Mouse (Mus musculus) frontal cortex, postnatal 36 days (tissue): ENCODE measurements around the gene Fcer1g.
"Not testable (repeated sequence)": the region's sequence is repeated elsewhere in the genome, so short reads cannot be mapped to it uniquely, and the experiment has no call there.

Experiments used
- DNase-seq, 2 experiments: peaks; one replicate each; pipeline ENCODE4 v3.0.0; 2022; ENCODE audit warnings: low spot score in 2 of 2

The Fcer1g gene

GRCm38 (mm10) chr1:171241952-171242351, 7.8 kb upstream of the Fcer1g start:
- not testable (repeated sequence) for DNase-seq

- DNase-seq: no peak
Observed at GRCm38 (mm10) chr1:171240911-171241310, 6.7 kb upstream of the Fcer1g start.

- DNase-seq: no peak
Observed at GRCm38 (mm10) chr1:171239992-171240744, 6.0 kb upstream of the Fcer1g start.

GRCm38 (mm10) chr1:171238463-171238862, 4.3 kb upstream of the Fcer1g start:
- DNase-seq: peak in 1 of 2 experiments; percentile 49

- no peak for DNase-seq
Observed at GRCm38 (mm10) chr1:171237438-171237837, 3.3 kb upstream of the Fcer1g start.

- DNase-seq: no peak
Observed at GRCm38 (mm10) chr1:171235791-171236190, 1.6 kb upstream of the Fcer1g start.

- no peak for DNase-seq
Observed at GRCm38 (mm10) chr1:171234538-171234937, 373 bp upstream of the Fcer1g start.

- no peak for DNase-seq
Observed at GRCm38 (mm10) chr1:171232800-171233730, 1.1 kb downstream of the Fcer1g start.

GRCm38 (mm10) chr1:171232348-171232747, 1.8 kb downstream of the Fcer1g start:
- no peak for DNase-seq

GRCm38 (mm10) chr1:171231844-171232243, 2.3 kb downstream of the Fcer1g start:
- DNase-seq: no peak

GRCm38 (mm10) chr1:171230215-171230614, 4.0 kb downstream of the Fcer1g start:
- DNase-seq: no peak

GRCm38 (mm10) chr1:171229750-171230149, 4.4 kb downstream of the Fcer1g start:
- DNase-seq: no peak

- no peak for DNase-seq
Observed at GRCm38 (mm10) chr1:171227879-171228278, 6.3 kb downstream of the Fcer1g start.

- DNase-seq: no peak
Observed at GRCm38 (mm10) chr1:171226780-171227179, 7.4 kb downstream of the Fcer1g start.

- DNase-seq: no peak
Observed at GRCm38 (mm10) chr1:171224857-171225256, 9.3 kb downstream of the Fcer1g start, which contains the start of gene Apoa2. Apoa2 (plus strand) TSS chr1:171225054.

- DNase-seq: no peak
Observed at GRCm38 (mm10) chr1:171223796-171224195, 10.4 kb downstream of the Fcer1g start.

GRCm38 (mm10) chr1:171223168-171223567, 11.0 kb downstream of the Fcer1g start:
- no peak for DNase-seq

- peak; percentile 96 to 97 for DNase-seq
Observed at GRCm38 (mm10) chr1:171222238-171223155, 11.7 kb downstream of the Fcer1g start, which contains the start of gene Tomm40l. Tomm40l (minus strand) TSS chr1:171222514.

- DNase-seq: peak in 1 of 2 experiments; percentile 17
Observed at GRCm38 (mm10) chr1:171221281-171222193, 12.6 kb downstream of the Fcer1g start.

- DNase-seq: peak; percentile 90 to 91
Observed at GRCm38 (mm10) chr1:171220871-171221270, 13.3 kb downstream of the Fcer1g start.
